22 mouse cellular contexts compared by ENCODE assay signal in the genomic region with DNA sequence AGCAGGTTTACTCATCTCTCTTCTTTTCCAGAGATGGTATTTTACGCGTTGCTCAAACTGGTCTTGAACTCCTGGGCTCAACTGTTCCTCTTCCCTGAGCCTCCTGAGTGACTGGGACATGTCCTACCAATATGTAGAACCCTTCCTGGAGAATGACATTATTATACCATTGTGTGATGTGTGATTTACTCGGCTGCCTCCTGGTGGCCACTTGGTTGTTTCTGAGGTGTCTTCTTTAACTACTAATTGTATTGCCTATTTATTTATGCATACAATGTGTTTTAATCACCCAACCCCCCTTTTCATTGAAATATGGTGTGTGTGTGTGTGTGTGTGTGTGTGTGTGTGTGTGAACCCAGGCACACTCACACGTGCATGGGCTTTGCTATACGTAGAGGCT. TPM values are rescaled to one million over a fixed set of nuclear protein-coding genes. Genes with fewer than 3 reads are reported as not detected.
DNase-seq lines count a peak whose midpoint lies in the region; ATAC-seq and TF ChIP-seq lines count a peak whose summit lies in the region.
"Had no signal": no experiment of that assay in that cellular context is flagged by ENCODE, and none has a peak within 500 bp of the region (broad histone marks: within the 10 kb centered on the region; RNA-seq: fewer than 3 reads in every experiment).

No protein-coding gene starts in this region.

- no peak for TF ChIP-seq POLR2A in MEL (IDR thresholded peaks at IDR 0.05; ENCODE audit: control insufficient read depth in 1 of 2, insufficient read depth in 1 of 2, low read depth in 1 of 2, low read length in 2 of 2, poor library complexity in 1 of 2)

- DNase-seq in kidney, postnatal 0 days (ENCODE audit: low spot score), result no peak
- no peak for DNase-seq in midbrain, postnatal 0 days (ENCODE audit: low spot score)
- DNase-seq in midbrain, embryonic 10.5 days (ENCODE audit: low spot score), result no peak
- DNase-seq in MEL (ENCODE audit: low read depth, low spot score), result peak; percentile 55
- no peak for DNase-seq in stomach, postnatal 0 days (ENCODE audit: low spot score)
- DNase-seq in adrenal gland, postnatal 14 days, result no peak
- DNase-seq: cerebellum, postnatal 25 days; gastrocnemius, postnatal 14 days; heart, postnatal 4 days; kidney, postnatal 10 days; thymus, adult 2 months had no signal

- peak; percentile 53; the same call in 1 of the 2 replicates for TF ChIP-seq CTCF in kidney, postnatal 0 days (IDR thresholded peaks at IDR 0.05; ENCODE audit: low read depth)
- peak; percentile 54 for TF ChIP-seq CTCF in midbrain, postnatal 0 days (IDR thresholded peaks at IDR 0.05)
- TF ChIP-seq CTCF in MEL (IDR thresholded peaks at IDR 0.05 in 2 of 3, conservative IDR thresholded peaks at IDR 0.05 in 1 of 3; ENCODE audit: control insufficient read depth in 1 of 3, insufficient read depth in 1 of 3, low read depth in 2 of 3, low read length in 3 of 3, poor library complexity in 1 of 3, severe bottlenecking in 1 of 3), result peak; percentile 20 to 72 (median 32); a peak in 4 of 6 replicates
- peak; percentile 66 for TF ChIP-seq CTCF in stomach, postnatal 0 days (IDR thresholded peaks at IDR 0.05; ENCODE audit: low read depth)

- H3K36me3 ChIP-seq in kidney, postnatal 0 days (ENCODE audit: insufficient read depth, low read length), result no peaks in the 10 kb centered on the region
- H3K36me3 ChIP-seq in kidney, embryonic 16.5 days (ENCODE audit: insufficient read depth, low read length), result no peaks in the 10 kb centered on the region
- no peaks in the 10 kb centered on the region for H3K36me3 ChIP-seq in midbrain, postnatal 0 days (ENCODE audit: insufficient read depth, low read length)
- H3K36me3 ChIP-seq in midbrain, embryonic 10.5 days, result no peaks in the 10 kb centered on the region
- H3K36me3 ChIP-seq in MEL (ENCODE audit: control insufficient read depth in 1 of 2, insufficient read depth in 2 of 2, low read length in 2 of 2), result no peaks in the 10 kb centered on the region
- H3K36me3 ChIP-seq in stomach, postnatal 0 days (ENCODE audit: control insufficient read depth, insufficient read depth, low read length), result no peaks in the 10 kb centered on the region
- H3K36me3 ChIP-seq: G1E; heart, embryonic 12.5 days; limb, embryonic 10.5 days; liver, embryonic 15.5 days; neural tube, embryonic 13.5 days had no signal

- H3K27ac ChIP-seq in kidney, postnatal 0 days, result no peak overlapping the region
- no peak overlapping the region for H3K27ac ChIP-seq in kidney, embryonic 16.5 days (ENCODE audit: low read length)
- H3K27ac ChIP-seq in midbrain, postnatal 0 days (ENCODE audit: low read depth, low read length), result no peak overlapping the region
- no peak overlapping the region for H3K27ac ChIP-seq in midbrain, embryonic 10.5 days (replicated peaks)
- no peak overlapping the region for H3K27ac ChIP-seq in MEL (ENCODE audit: control insufficient read depth, low read depth, low read length)
- no peak overlapping the region for H3K27ac ChIP-seq in stomach, postnatal 0 days (replicated peaks)
- H3K27ac ChIP-seq: limb, embryonic 10.5 days; liver, embryonic 15.5 days; macrophage; neural tube, embryonic 13.5 days had no signal

- 65% methylated on average over 5 of the region's 5 CpGs for WGBS in kidney, postnatal 0 days
- WGBS in kidney, embryonic 16.5 days, result 65% methylated on average over 5 of the region's 5 CpGs
- WGBS in midbrain, postnatal 0 days, result 68% methylated on average over 5 of the region's 5 CpGs
- 71% methylated on average over 5 of the region's 5 CpGs for WGBS in midbrain, embryonic 10.5 days
- 66% methylated on average over 5 of the region's 5 CpGs for WGBS in stomach, postnatal 0 days

- no peak overlapping the region for H3K4me3 ChIP-seq in kidney, postnatal 0 days (replicated peaks; ENCODE audit: low read depth, low read length)
- no peak overlapping the region for H3K4me3 ChIP-seq in kidney, embryonic 16.5 days (ENCODE audit: low read length)
- no peak overlapping the region for H3K4me3 ChIP-seq in midbrain, postnatal 0 days (ENCODE audit: low read depth, low read length)
- H3K4me3 ChIP-seq in midbrain, embryonic 10.5 days, result no peak overlapping the region
- H3K4me3 ChIP-seq in MEL (ENCODE audit: control insufficient read depth in 1 of 2, insufficient read depth in 1 of 2, low read depth in 2 of 2, low read length in 2 of 2), result no peak overlapping the region
- no peak overlapping the region for H3K4me3 ChIP-seq in stomach, postnatal 0 days (ENCODE audit: low read depth, low read length)
- H3K4me3 ChIP-seq: heart, embryonic 12.5 days; limb, embryonic 10.5 days; liver, embryonic 15.5 days; neural tube, embryonic 13.5 days had no signal

- no peak overlapping the region for H3K4me2 ChIP-seq in kidney, postnatal 0 days (ENCODE audit: low read length)
- H3K4me2 ChIP-seq in kidney, embryonic 16.5 days (replicated peaks; ENCODE audit: low read depth, low read length), result no peak overlapping the region
- no peak overlapping the region for H3K4me2 ChIP-seq in midbrain, postnatal 0 days (ENCODE audit: low read depth, low read length, poor library complexity, severe bottlenecking)
- H3K4me2 ChIP-seq in stomach, postnatal 0 days (replicated peaks; ENCODE audit: low read depth), result no peak overlapping the region
- H3K4me2 ChIP-seq: heart, embryonic 12.5 days; liver, embryonic 15.5 days; neural tube, embryonic 13.5 days had no signal

- H3K79me2 ChIP-seq in MEL (ENCODE audit: control insufficient read depth, insufficient read depth, low read length, poor library complexity), result no peaks in the 10 kb centered on the region

- H3K27me3 ChIP-seq in kidney, postnatal 0 days (ENCODE audit: insufficient read depth, low read length), result no peaks in the 10 kb centered on the region
- no peaks in the 10 kb centered on the region; the same call in 1 of the 2 replicates for H3K27me3 ChIP-seq in kidney, embryonic 16.5 days (ENCODE audit: insufficient read depth, low read length)
- no peaks in the 10 kb centered on the region for H3K27me3 ChIP-seq in midbrain, postnatal 0 days (ENCODE audit: insufficient read depth, low read length)
- H3K27me3 ChIP-seq in midbrain, embryonic 10.5 days (ENCODE audit: low read depth, poor library complexity, severe bottlenecking), result peaks cover 15% of the 10 kb centered on the region
- peaks cover 0 to 2% of the 10 kb centered on the region in 2 experiments; a peak in 1 of 4 replicates for H3K27me3 ChIP-seq in MEL (ENCODE audit: control insufficient read depth in 1 of 2, insufficient read depth in 2 of 2, low read length in 2 of 2)
- H3K27me3 ChIP-seq in stomach, postnatal 0 days (ENCODE audit: control insufficient read depth, insufficient read depth, low read length), result no peaks in the 10 kb centered on the region
- H3K27me3 ChIP-seq: heart, embryonic 12.5 days had no signal

- no peaks in the 10 kb centered on the region for H3K9me3 ChIP-seq in kidney, postnatal 0 days (replicated peaks; ENCODE audit: low read length)
- no peaks in the 10 kb centered on the region for H3K9me3 ChIP-seq in kidney, embryonic 16.5 days (ENCODE audit: low read length)
- H3K9me3 ChIP-seq in midbrain, postnatal 0 days (ENCODE audit: low read length), result no peaks in the 10 kb centered on the region
- H3K9me3 ChIP-seq in midbrain, embryonic 10.5 days (replicated peaks), result no peaks in the 10 kb centered on the region
- no peaks in the 10 kb centered on the region for H3K9me3 ChIP-seq in MEL (replicated peaks; ENCODE audit: insufficient read depth, low read length)
- H3K9me3 ChIP-seq in stomach, postnatal 0 days (ENCODE audit: control insufficient read depth, low read length), result no peaks in the 10 kb centered on the region
- H3K9me3 ChIP-seq: G1E; heart, embryonic 12.5 days; limb, embryonic 10.5 days; liver, embryonic 15.5 days; neural tube, embryonic 13.5 days had no signal

- TF ChIP-seq EP300 in MEL (IDR thresholded peaks at IDR 0.05; ENCODE audit: low read depth in 1 of 2, low read length in 2 of 2), result no peak
- no peak for TF ChIP-seq EP300 in stomach, postnatal 0 days (optimal IDR thresholded peaks at IDR 0.05)

- H3K4me1 ChIP-seq in kidney, postnatal 0 days (replicated peaks; ENCODE audit: insufficient read depth, low read length), result peaks cover 6% of the 10 kb centered on the region; the same call in 1 of the 2 replicates
- H3K4me1 ChIP-seq in kidney, embryonic 16.5 days (ENCODE audit: insufficient read depth, low read length), result peaks cover 11% of the 10 kb centered on the region
- 0 out of 2 replicates have a peak, but pooled peaks cover 3% of the 10 kb centered on the region for H3K4me1 ChIP-seq in midbrain, postnatal 0 days (ENCODE audit: insufficient read depth, low read length)
- peaks cover 13% of the 10 kb centered on the region for H3K4me1 ChIP-seq in midbrain, embryonic 10.5 days
- H3K4me1 ChIP-seq in MEL (ENCODE audit: control insufficient read depth in 1 of 2, insufficient read depth in 2 of 2, low read length in 2 of 2), result no peaks in the 10 kb centered on the region
- H3K4me1 ChIP-seq in stomach, postnatal 0 days (replicated peaks; ENCODE audit: control insufficient read depth, insufficient read depth), result no peaks in the 10 kb centered on the region

- peak; percentile 52 for TF ChIP-seq RAD21 in MEL (IDR thresholded peaks at IDR 0.05; ENCODE audit: low read depth, low read length)

- no peak overlapping the region for H3K9ac ChIP-seq in kidney, postnatal 0 days (ENCODE audit: low read depth, low read length)
- no peak overlapping the region for H3K9ac ChIP-seq in kidney, embryonic 16.5 days (replicated peaks; ENCODE audit: low read length)
- H3K9ac ChIP-seq in midbrain, postnatal 0 days (replicated peaks; ENCODE audit: low read length, poor library complexity, severe bottlenecking), result no peak overlapping the region
- no peak overlapping the region for H3K9ac ChIP-seq in MEL (ENCODE audit: control insufficient read depth, low read depth, low read length, poor library complexity, severe bottlenecking)
- H3K9ac ChIP-seq in stomach, postnatal 0 days (ENCODE audit: low read length), result no peak overlapping the region
- H3K9ac ChIP-seq: heart, embryonic 12.5 days; liver, embryonic 15.5 days; neural tube, embryonic 13.5 days had no signal

- no peak for ATAC-seq in kidney, postnatal 0 days (replicated peaks; ENCODE audit: low FRiP score, low read depth)
- no peak for ATAC-seq in kidney, embryonic 16.5 days (ENCODE audit: low FRiP score, low TSS enrichment)
- no peak for ATAC-seq in midbrain, postnatal 0 days (ENCODE audit: low FRiP score)
- ATAC-seq in stomach, postnatal 0 days (ENCODE audit: low FRiP score, low TSS enrichment), result no peak
- ATAC-seq: activated CD4-positive, CD25-positive, alpha-beta regulatory T cell, adult 4 months; inflammation-experienced regulatory T-cells, adult 6 months had no signal

RNA-seq across cellular contexts. Expression of gene AI661453, which starts 5.6 kb away (rescaled TPM):
- polyA plus RNA-seq in kidney, postnatal 0 days (2015; fragmentation: Nextera tagmentation; extraction: Ambion mirVana), result 2.2 and 2.4 TPM in 2 replicates
- 1.5 and 2.5 TPM in 2 replicates for polyA plus RNA-seq in kidney, embryonic 16.5 days (2015; fragmentation: Nextera tagmentation; extraction: Ambion mirVana)
- 0.19 and 0.93 TPM in 2 replicates for total RNA-seq in midbrain, postnatal 0 days (2014; rRNA removed)
- 0.13 and 0.19 TPM in 2 replicates for polyA plus RNA-seq in midbrain, postnatal 0 days (2015; fragmentation: Nextera tagmentation; extraction: Ambion mirVana)
- 0.15 and 0.20 TPM in 2 replicates for polyA plus RNA-seq in midbrain, embryonic 10.5 days (2016; fragmentation: Nextera tagmentation; extraction: Ambion mirVana)
- not detected in 2 replicates for total RNA-seq in MEL (2012; rRNA removed)
- not detected for polyA plus RNA-seq in MEL (2012; ENCODE audit: insufficient read depth in 1 of 2, insufficient read length in 2 of 2, low read depth in 1 of 2, low replicate concordance in 2 of 2, missing spikeins in 1 of 2)
- polyA plus RNA-seq in stomach, postnatal 0 days (2015; fragmentation: Nextera tagmentation; extraction: Ambion mirVana), result 8.9 and 10.9 TPM in 2 replicates
- total RNA-seq in adrenal gland, postnatal 14 days (2021), result 1.4 and 1.7 TPM in 2 replicates
- total RNA-seq: monocyte, adult 5-6 weeks had no signal
- polyA plus RNA-seq: inflammation-experienced regulatory T-cells, adult 6 months had no signal

RNA-seq across cellular contexts. Expression of gene 1700001C19Rik, which starts 6.4 kb away (rescaled TPM):
- polyA plus RNA-seq in kidney, postnatal 0 days (2015; fragmentation: Nextera tagmentation; extraction: Ambion mirVana), result 0.45 and 0.47 TPM in 2 replicates
- 0.28 TPM in 1 of 2 replicates, not detected in the other for polyA plus RNA-seq in kidney, embryonic 16.5 days (2015; fragmentation: Nextera tagmentation; extraction: Ambion mirVana)
- total RNA-seq in midbrain, postnatal 0 days (2014; rRNA removed), result 0.22 and 2.5 TPM in 2 replicates
- 0.46 and 0.48 TPM in 2 replicates for polyA plus RNA-seq in midbrain, postnatal 0 days (2015; fragmentation: Nextera tagmentation; extraction: Ambion mirVana)
- polyA plus RNA-seq in midbrain, embryonic 10.5 days (2016; fragmentation: Nextera tagmentation; extraction: Ambion mirVana), result 0.21 and 0.33 TPM in 2 replicates
- not detected in 2 replicates for total RNA-seq in MEL (2012; rRNA removed)
- not detected for polyA plus RNA-seq in MEL (2012; ENCODE audit: insufficient read depth in 1 of 2, insufficient read length in 2 of 2, low read depth in 1 of 2, low replicate concordance in 2 of 2, missing spikeins in 1 of 2)
- 0.24 and 0.45 TPM in 2 replicates for polyA plus RNA-seq in stomach, postnatal 0 days (2015; fragmentation: Nextera tagmentation; extraction: Ambion mirVana)
- total RNA-seq in adrenal gland, postnatal 14 days (2021), result 0.82 TPM in 1 of 2 replicates, not detected in the other
- total RNA-seq: G1E; gastrocnemius, postnatal 14 days; layer of hippocampus, postnatal 25 days; monocyte, adult 5-6 weeks had no signal
- polyA plus RNA-seq: activated CD4-positive, CD25-positive, alpha-beta regulatory T cell, adult 4 months; G1E; inflammation-experienced regulatory T-cells, adult 6 months; macrophage had no signal

RNA-seq across cellular contexts. Expression of gene Guca1a, which starts 30.4 kb away (rescaled TPM):
- polyA plus RNA-seq in kidney, postnatal 0 days (2015; fragmentation: Nextera tagmentation; extraction: Ambion mirVana), result 3.9 and 4.5 TPM in 2 replicates
- polyA plus RNA-seq in kidney, embryonic 16.5 days (2015; fragmentation: Nextera tagmentation; extraction: Ambion mirVana), result 2.2 and 2.7 TPM in 2 replicates
- not detected in 2 replicates for total RNA-seq in midbrain, postnatal 0 days (2014; rRNA removed)
- polyA plus RNA-seq in midbrain, postnatal 0 days (2015; fragmentation: Nextera tagmentation; extraction: Ambion mirVana), result 1.3 and 1.5 TPM in 2 replicates
- polyA plus RNA-seq in midbrain, embryonic 10.5 days (2016; fragmentation: Nextera tagmentation; extraction: Ambion mirVana), result 5.2 and 5.8 TPM in 2 replicates
- 1.5 and 2.3 TPM in 2 replicates for total RNA-seq in MEL (2012; rRNA removed)
- polyA plus RNA-seq in MEL (2012; ENCODE audit: insufficient read depth in 1 of 2, insufficient read length in 2 of 2, low read depth in 1 of 2, low replicate concordance in 2 of 2, missing spikeins in 1 of 2), result 1 to 10 TPM in 1 of 2 experiments, not detected in 1; 3.2 TPM
- 5.4 and 6.7 TPM in 2 replicates for polyA plus RNA-seq in stomach, postnatal 0 days (2015; fragmentation: Nextera tagmentation; extraction: Ambion mirVana)
- total RNA-seq in adrenal gland, postnatal 14 days (2021), result 1.1 TPM in 2 replicates
- total RNA-seq: G1E had no signal
- polyA plus RNA-seq: activated CD4-positive, CD25-positive, alpha-beta regulatory T cell, adult 4 months; inflammation-experienced regulatory T-cells, adult 6 months had no signal

RNA-seq across cellular contexts. Expression of gene Guca1b, which starts 45.6 kb away (rescaled TPM):
- polyA plus RNA-seq in kidney, postnatal 0 days (2015; fragmentation: Nextera tagmentation; extraction: Ambion mirVana), result 6.0 and 6.3 TPM in 2 replicates
- 3.9 and 4.7 TPM in 2 replicates for polyA plus RNA-seq in kidney, embryonic 16.5 days (2015; fragmentation: Nextera tagmentation; extraction: Ambion mirVana)
- total RNA-seq in midbrain, postnatal 0 days (2014; rRNA removed), result 0.52 TPM in 1 of 2 replicates, not detected in the other
- 0.31 and 0.33 TPM in 2 replicates for polyA plus RNA-seq in midbrain, postnatal 0 days (2015; fragmentation: Nextera tagmentation; extraction: Ambion mirVana)
- polyA plus RNA-seq in midbrain, embryonic 10.5 days (2016; fragmentation: Nextera tagmentation; extraction: Ambion mirVana), result 1.2 and 2.2 TPM in 2 replicates
- 0.85 and 1.3 TPM in 2 replicates for total RNA-seq in MEL (2012; rRNA removed)
- 1 to 10 TPM in 1 of 2 experiments, not detected in 1; 3.1 TPM for polyA plus RNA-seq in MEL (2012; ENCODE audit: insufficient read depth in 1 of 2, insufficient read length in 2 of 2, low read depth in 1 of 2, low replicate concordance in 2 of 2, missing spikeins in 1 of 2)
- polyA plus RNA-seq in stomach, postnatal 0 days (2015; fragmentation: Nextera tagmentation; extraction: Ambion mirVana), result 0.17 and 0.22 TPM in 2 replicates
- 0.79 and 1.0 TPM in 2 replicates for total RNA-seq in adrenal gland, postnatal 14 days (2021)
- total RNA-seq: G1E had no signal
- polyA plus RNA-seq: G1E had no signal
